Mouse (Mus musculus): ENCODE measurements around the gene Nfkb2.

The Nfkb2 gene

DNA sequence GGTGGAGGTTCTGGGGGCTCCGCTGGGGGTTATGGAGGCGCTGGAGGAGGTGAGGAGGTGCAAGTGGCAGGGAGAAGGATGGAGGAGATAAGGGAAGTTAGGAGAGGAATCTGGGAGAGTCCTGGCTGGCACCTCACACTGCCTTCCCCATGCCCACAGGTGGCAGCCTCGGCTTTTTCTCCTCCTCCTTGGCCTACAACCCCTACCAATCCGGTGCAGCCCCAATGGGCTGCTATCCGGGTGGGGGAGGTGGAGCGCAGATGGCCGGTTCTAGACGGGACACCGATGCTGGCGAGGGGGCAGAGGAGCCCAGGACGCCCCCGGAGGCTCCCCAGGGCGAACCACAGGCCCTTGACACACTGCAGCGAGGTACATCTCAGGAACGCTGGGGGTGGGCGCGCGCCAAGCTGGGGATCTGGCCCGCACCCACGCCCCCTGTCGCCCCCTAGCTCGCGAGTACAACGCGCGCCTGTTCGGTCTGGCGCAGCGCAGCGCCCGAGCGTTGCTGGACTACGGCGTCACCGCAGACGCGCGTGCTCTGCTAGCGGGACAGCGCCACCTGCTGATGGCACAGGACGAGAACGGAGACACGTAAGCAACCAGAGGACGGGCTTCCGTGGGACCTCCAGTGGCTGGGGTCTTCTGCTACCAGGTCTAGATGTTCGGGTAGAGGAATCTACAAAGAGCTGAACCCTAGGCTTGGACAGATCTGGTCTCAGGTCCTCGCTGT lies 4.8 kb downstream of the Nfkb2 start:
- peak; percentile 92 for DNase-seq (ENCODE audit: low read depth)

DNA sequence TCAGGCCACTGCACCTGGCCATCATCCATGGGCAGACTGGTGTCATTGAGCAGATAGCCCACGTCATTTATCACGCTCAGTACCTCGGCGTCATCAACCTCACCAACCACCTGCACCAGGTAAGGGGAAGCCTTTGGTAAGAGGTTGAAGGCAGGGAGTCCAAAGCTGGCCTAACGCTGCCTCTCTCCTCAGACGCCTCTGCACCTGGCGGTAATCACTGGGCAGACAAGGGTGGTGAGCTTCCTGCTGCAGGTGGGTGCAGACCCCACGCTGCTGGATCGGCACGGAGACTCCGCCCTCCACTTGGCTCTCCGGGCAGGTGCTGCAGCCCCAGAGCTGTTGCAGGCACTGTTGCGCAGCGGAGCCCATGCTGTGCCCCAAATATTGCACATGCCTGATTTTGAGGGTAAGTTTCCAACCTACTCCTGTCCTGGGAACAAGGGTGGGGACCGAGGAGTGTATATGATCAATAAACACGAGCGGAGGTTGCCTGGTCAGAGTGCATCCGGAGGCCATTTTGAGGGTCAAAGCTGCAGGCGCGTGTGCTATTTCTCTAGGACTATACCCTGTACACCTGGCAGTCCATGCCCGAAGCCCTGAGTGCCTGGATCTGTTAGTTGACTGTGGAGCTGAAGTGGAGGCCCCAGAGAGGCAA lies 5.7 kb downstream of the Nfkb2 start:
- DNase-seq (ENCODE audit: low read depth) = no peak

DNA sequence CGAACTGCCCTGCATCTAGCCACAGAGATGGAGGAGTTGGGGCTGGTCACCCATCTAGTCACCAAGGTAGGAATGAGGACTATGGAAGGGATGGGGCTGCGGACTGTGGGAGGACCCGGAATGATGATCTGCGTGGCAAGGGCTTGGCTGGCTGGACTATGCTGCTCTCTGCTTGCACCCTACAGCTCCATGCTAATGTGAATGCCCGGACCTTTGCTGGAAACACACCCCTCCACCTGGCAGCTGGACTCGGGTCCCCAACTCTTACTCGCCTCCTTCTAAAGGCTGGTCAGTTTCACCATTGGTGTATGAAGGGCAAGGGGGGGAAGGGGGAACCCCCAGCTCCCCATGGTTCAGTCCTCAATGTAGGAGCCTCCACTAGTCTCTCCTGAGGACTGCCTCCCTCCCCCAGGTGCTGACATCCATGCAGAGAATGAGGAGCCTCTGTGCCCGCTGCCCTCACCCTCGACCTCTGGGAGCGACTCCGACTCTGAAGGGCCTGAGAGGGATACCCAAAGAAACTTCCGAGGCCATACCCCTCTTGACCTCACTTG lies 6.3 kb downstream of the Nfkb2 start:
- no peak for DNase-seq (ENCODE audit: low read depth)

- no peak for DNase-seq (ENCODE audit: low read depth)
Measured at GRCm38 (mm10) chr19:46311341-46311740, 7.2 kb downstream of the Nfkb2 start.

DNA sequence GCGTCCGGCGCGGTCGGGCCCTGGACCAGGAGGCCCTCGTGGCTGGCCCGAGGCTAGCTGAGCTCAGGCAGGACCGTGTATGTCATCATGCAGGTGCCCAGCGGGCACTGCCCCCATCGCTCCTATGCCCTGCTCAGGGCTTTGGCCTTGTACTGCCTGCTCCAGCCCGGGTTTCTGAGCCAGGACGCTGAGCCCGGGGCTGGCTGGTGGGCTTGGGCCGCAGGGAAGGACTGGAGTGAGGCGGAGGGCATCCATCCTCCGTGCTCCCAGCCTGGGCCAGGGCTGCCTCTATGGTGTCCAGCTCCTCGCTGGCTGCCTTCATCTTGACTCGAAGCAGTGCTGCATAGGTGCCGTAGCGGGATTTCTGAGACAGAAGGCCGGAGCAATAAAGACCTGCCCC lies 8.4 kb downstream of the Nfkb2 start:
- DNase-seq (ENCODE audit: low read depth) = no peak

DNA sequence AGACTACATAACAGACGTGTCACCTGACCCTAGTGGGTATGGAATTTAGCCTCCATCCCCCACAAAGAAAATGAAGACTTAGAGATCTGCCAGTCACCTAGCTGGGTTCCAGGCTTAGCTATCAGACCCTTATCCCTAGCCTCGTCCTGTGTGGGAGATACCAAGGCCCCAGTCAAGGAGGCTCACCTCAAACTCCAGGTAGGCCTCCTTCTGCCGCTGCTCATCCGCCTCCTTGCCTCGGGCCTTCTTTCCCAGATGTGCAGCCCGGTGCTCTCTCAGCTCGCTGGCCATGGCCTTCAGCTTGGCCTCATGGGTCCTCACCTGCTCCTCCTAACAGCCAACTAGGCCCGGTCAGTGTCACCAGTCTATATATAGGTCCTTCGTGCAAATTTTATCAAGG lies 9.0 kb downstream of the Nfkb2 start:
- no peak for DNase-seq (ENCODE audit: low read depth)

DNA sequence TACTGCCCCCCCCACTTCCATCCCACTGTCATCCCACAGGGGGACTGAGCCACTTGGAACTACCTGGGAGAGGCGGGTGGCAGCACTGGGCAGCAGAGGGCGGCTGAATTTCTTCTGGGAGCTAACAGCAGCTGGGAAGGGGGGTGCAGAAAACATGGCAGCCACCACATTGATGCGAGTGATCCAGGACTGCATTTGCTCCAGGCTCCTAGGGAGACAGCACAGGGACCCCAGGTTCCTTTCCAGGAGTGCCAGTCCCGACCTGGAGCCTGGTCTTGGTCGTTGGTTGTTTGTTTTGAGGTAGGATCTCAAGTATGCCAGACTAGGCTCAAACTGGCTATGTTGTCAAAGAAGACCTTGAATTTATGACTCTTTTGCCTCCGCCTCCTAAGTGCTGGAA lies 9.5 kb downstream of the Nfkb2 start:
- DNase-seq (ENCODE audit: low read depth) = no peak

DNA sequence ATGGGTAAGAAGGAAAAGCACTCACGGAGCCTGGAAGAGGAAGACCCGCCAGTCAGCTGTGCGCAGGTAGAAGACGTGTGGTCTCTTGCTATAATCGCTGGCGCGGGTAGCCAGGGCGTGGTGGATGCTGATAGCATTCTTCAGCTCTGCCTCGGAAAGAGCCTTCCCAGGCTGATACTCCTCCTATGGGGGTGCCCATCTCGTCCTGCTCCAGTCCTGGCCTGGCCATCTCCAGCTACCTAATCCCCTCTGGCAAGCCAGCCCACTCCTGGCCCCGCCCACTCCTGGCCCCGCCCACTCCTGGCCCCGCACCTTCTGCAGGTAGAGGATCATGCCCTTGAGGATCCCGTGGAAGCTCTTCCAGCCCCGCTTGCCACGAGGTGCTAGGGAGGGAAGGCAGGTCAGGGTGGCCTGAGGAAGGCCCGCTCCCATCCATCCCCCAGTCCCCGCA lies 10.1 kb downstream of the Nfkb2 start:
- peak; percentile 41 for DNase-seq (ENCODE audit: low read depth)

- DNase-seq (ENCODE audit: low read depth) = peak; percentile 53
Measured at GRCm38 (mm10) chr19:46314872-46315742, 11.0 kb downstream of the Nfkb2 start.

DNA sequence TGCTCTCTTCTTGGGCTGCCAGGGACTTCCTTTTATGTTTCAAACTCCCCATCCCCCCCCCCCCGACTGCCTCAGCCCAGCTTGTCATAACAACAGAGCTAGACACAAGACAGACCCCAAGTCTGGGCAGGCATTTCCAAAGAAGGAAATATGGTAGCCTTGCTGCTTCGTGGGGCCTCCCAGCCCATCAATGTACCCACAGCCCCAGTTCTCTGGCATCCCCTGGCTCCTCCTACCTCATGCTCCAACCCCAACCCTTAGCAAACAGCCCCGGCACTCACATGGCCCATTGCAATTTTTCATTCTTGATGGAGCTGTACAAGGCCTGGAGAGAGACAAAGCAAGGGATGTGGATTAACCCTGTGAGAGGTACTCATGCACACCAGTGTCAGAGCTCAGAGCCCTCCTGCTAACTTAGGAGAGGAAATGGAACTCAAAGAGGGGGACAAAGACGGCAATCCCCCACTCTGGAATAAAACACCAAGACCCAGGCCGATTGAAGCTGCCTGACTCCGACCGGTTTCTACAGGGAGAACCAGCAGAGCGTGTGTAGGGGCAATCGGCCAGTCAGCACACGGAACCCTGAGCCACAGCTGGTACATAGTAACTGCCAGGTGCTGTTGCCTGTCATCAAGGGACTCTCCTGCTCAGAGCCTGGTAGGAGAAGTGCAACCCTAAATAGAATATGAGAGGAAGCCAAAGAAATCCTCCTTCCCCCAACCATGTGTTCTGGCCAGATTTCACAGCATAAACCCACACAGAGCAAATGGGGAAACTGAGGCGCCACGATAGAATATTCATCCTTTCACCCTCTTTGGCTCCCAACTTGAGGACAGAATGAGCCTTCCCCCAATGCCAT lies 11.9 kb downstream of the Nfkb2 start:
- DNase-seq (ENCODE audit: low read depth) = no peak

DNA sequence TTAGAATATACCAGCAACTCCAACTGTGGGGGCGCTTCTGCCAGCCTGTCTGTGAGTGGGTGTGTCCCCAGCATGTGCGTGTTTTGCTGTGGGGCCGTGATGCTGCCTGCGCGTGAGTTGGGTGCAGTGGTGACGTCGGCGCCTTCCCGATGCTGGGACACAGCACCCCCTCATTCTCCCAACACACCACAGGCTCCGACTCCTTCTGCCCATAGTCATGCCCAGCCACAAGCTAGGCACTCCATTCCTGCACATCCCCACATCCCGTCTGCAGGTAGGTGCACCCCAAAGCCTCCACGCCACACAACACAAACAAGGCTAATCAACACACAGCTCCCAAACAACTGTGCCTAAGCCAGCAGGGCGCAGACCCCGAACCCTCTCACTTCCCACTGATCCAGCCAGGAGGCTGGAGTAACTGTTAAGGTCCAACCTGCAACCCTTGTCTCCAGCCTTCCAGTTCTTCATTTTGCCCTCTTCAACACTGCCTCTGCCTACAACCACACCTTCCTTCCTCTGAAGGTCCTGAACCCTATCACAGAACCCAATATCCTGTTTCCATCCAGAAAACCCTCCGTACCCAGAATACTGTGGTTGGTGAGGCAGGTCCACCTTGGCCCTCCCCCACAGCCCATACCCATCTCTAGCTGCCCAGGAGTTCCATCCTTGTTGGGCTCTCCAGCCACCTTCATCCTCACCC lies 12.9 kb downstream of the Nfkb2 start:
- DNase-seq (ENCODE audit: low read depth) = peak; percentile 53

GRCm38 (mm10) chr19:46317546-46317885 lies 13.4 kb downstream of the Nfkb2 start:
- no peak for DNase-seq (ENCODE audit: low read depth)

DNA sequence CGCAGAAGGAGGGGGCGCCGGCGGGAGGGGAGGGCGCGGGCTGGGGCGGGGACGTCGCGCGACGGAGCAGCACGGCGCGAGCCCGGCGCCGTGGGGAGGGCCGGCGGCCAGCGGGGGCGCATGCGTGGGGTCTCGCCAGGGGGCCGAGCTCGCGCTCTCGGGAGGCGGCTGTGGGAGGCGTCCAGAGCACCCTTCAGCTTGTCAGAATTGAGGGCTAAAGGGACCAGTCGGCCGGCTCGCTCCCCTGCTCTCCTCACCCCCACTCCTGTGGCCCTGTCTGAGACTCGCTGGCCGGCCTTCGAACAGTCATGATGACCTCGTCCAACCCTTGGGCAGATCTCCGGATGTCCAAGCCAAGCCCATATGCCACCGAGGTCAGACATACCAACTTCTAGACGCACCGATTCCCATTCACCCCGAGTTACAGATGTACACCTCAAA lies 13.9 kb downstream of the Nfkb2 start:
- DNase-seq (ENCODE audit: low read depth) = no peak

GRCm38 (mm10) chr19:46318586-46319378 lies 14.7 kb downstream of the Nfkb2 start:
- DNase-seq (ENCODE audit: low read depth) = peak; percentile 43

DNA sequence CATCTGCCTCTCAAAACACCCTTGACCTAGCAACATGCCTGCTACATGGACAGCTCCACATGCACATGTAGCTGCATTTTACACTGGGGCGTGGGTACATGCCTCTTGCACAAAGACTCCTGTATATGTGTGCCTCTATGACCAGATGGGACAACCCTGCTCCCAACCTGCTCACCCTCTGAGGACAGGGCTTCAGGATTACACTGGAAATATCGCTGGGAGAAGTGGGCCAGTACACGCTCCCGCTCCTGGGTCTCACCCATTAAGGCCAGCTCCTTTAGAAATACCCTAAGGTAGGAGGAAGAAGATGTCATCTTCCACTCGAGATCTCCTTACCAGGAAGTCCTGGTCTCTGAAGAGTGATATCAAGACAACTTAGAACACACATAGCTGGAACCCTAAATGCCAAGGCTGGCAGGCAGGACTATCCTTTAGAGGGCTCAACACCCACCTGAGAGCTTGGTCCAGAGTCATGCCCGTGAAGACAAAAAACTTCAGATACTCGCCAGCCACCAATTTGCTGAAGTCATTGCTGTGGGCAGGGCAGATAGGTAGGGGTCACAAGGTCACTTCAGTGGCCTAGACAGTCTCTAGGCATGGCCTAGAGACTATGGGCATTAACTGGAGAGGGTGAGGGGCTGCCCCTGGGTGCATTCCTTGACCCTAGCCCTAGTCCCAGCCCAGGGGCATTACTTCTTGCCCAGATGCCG lies 16.1 kb downstream of the Nfkb2 start:
- DNase-seq (ENCODE audit: low read depth) = no peak

- peak; percentile 74 for DNase-seq (ENCODE audit: low read depth)
Measured at GRCm38 (mm10) chr19:46321101-46321943, 17.2 kb downstream of the Nfkb2 start.

GRCm38 (mm10) chr19:46322144-46322995 lies 18.2 kb downstream of the Nfkb2 start:
- no peak for DNase-seq (ENCODE audit: low read depth)
